Mouse (Mus musculus): ENCODE measurements around the gene Ncam1.
A peak's percentile ranks its signal among the peaks of the same experiment; 100 is the strongest.

Ncam1 gene

GRCm38 (mm10) chr9:49558941-49559340 lies 239.8 kb downstream of the Ncam1 start:
- no peak for DNase-seq (ENCODE audit: low spot score)

- DNase-seq (ENCODE audit: low spot score) = no peak
Measured at GRCm38 (mm10) chr9:49551353-49551752, 247.4 kb downstream of the Ncam1 start.

GRCm38 (mm10) chr9:49542593-49542992 lies 256.1 kb downstream of the Ncam1 start:
- no peak for DNase-seq (ENCODE audit: low spot score)

- peak; percentile 22 for DNase-seq (ENCODE audit: low spot score)
Measured at GRCm38 (mm10) chr9:49537814-49538213, 260.9 kb downstream of the Ncam1 start.

GRCm38 (mm10) chr9:49536593-49536992 lies 262.1 kb downstream of the Ncam1 start:
- no peak for DNase-seq (ENCODE audit: low spot score)

GRCm38 (mm10) chr9:49534958-49535357 lies 263.8 kb downstream of the Ncam1 start:
- DNase-seq (ENCODE audit: low spot score) = peak; percentile 63

GRCm38 (mm10) chr9:49533912-49534491 lies 264.7 kb downstream of the Ncam1 start:
- DNase-seq (ENCODE audit: low spot score) = no peak

- DNase-seq (ENCODE audit: low spot score) = no peak
Measured at GRCm38 (mm10) chr9:49533455-49533854, 265.3 kb downstream of the Ncam1 start.

- DNase-seq (ENCODE audit: low spot score) = no peak
Measured at GRCm38 (mm10) chr9:49531833-49532232, 266.9 kb downstream of the Ncam1 start.

- DNase-seq (ENCODE audit: low spot score) = no peak
Measured at GRCm38 (mm10) chr9:49531257-49531656, 267.5 kb downstream of the Ncam1 start.

- no peak for DNase-seq (ENCODE audit: low spot score)
Measured at GRCm38 (mm10) chr9:49530739-49531138, 268.0 kb downstream of the Ncam1 start.

- DNase-seq (ENCODE audit: low spot score) = no peak
Measured at GRCm38 (mm10) chr9:49529366-49529959, 269.3 kb downstream of the Ncam1 start.

GRCm38 (mm10) chr9:49528943-49529342 lies 269.8 kb downstream of the Ncam1 start:
- DNase-seq (ENCODE audit: low spot score) = peak; percentile 66

GRCm38 (mm10) chr9:49528026-49528425 lies 270.7 kb downstream of the Ncam1 start:
- DNase-seq (ENCODE audit: low spot score) = no peak

- DNase-seq (ENCODE audit: low spot score) = no peak
Measured at GRCm38 (mm10) chr9:49527340-49527739, 271.4 kb downstream of the Ncam1 start.

- DNase-seq (ENCODE audit: low spot score) = no peak
Measured at GRCm38 (mm10) chr9:49524721-49525120, 274.0 kb downstream of the Ncam1 start.

GRCm38 (mm10) chr9:49523881-49524280 lies 274.8 kb downstream of the Ncam1 start:
- no peak for DNase-seq (ENCODE audit: low spot score)

GRCm38 (mm10) chr9:49514306-49514705 lies 284.4 kb downstream of the Ncam1 start:
- DNase-seq (ENCODE audit: low spot score) = no peak

GRCm38 (mm10) chr9:49510666-49511065 lies 288.1 kb downstream of the Ncam1 start:
- no peak for DNase-seq (ENCODE audit: low spot score)

GRCm38 (mm10) chr9:49509628-49510027 lies 289.1 kb downstream of the Ncam1 start:
- DNase-seq (ENCODE audit: low spot score) = no peak

- DNase-seq (ENCODE audit: low spot score) = no peak
Measured at GRCm38 (mm10) chr9:49509094-49509493, 289.6 kb downstream of the Ncam1 start.

- DNase-seq (ENCODE audit: low spot score) = no peak
Measured at GRCm38 (mm10) chr9:49507829-49508585, 290.7 kb downstream of the Ncam1 start.

GRCm38 (mm10) chr9:49504658-49505057 lies 294.1 kb downstream of the Ncam1 start:
- DNase-seq (ENCODE audit: low spot score) = no peak

Measured in embryo, embryonic 10.5 days (tissue).